In the genomic region with DNA sequence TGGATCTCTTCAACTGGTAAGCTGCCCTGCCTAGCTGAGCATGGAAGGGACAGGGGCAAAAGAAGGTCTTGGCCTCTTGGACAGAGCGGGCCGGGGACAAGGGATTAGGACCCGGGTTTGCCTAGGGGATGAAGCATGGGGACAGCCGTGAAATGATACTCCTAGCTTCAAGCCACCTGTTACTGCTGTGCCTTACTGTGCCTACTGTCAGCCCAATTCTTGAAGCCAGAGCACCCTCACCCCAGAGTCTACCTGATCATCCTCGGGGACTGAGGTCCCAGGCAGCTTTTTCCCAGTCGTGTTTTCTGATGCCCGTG, we compare ENCODE assay signal across 11 mouse cellular contexts. TPM values are rescaled to one million over a fixed set of nuclear protein-coding genes. Genes with fewer than 3 reads are reported as not detected.
DNase-seq lines count a peak whose midpoint lies in the region; ATAC-seq and TF ChIP-seq lines count a peak whose summit lies in the region.
"Had no signal": no experiment of that assay in that cellular context is flagged by ENCODE, and none has a peak within 500 bp of the region (broad histone marks: within the 10 kb centered on the region; RNA-seq: fewer than 3 reads in every experiment).

No protein-coding gene starts in this region.

- H3K36me3 ChIP-seq in heart, embryonic 13.5 days, result no peaks in the 10 kb centered on the region
- no peaks in the 10 kb centered on the region for H3K36me3 ChIP-seq in embryonic facial prominence, embryonic 10.5 days (replicated peaks)
- H3K36me3 ChIP-seq in hindbrain, embryonic 15.5 days, result no peaks in the 10 kb centered on the region
- H3K36me3 ChIP-seq in midbrain, embryonic 16.5 days (ENCODE audit: control insufficient read depth, insufficient read depth, low read length), result no peaks in the 10 kb centered on the region

- no peaks in the 10 kb centered on the region for H3K4me1 ChIP-seq in heart, embryonic 13.5 days
- peaks cover 11% of the 10 kb centered on the region; the same call in 1 of the 2 replicates for H3K4me1 ChIP-seq in embryonic facial prominence, embryonic 10.5 days
- H3K4me1 ChIP-seq in hindbrain, embryonic 15.5 days (replicated peaks), result no peaks in the 10 kb centered on the region
- H3K4me1 ChIP-seq in midbrain, embryonic 16.5 days (ENCODE audit: control insufficient read depth, insufficient read depth, low read length), result no peaks in the 10 kb centered on the region

- no peaks in the 10 kb centered on the region for H3K9me3 ChIP-seq in heart, embryonic 13.5 days
- H3K9me3 ChIP-seq in embryonic facial prominence, embryonic 10.5 days, result no peaks in the 10 kb centered on the region
- H3K9me3 ChIP-seq in hindbrain, embryonic 15.5 days, result no peaks in the 10 kb centered on the region
- no peaks in the 10 kb centered on the region for H3K9me3 ChIP-seq in midbrain, embryonic 16.5 days (replicated peaks; ENCODE audit: control insufficient read depth, low read length, poor library complexity, severe bottlenecking)

- 47% methylated on average over 7 of the region's 7 CpGs for WGBS in heart, embryonic 13.5 days
- 41% methylated on average over 7 of the region's 7 CpGs for WGBS in embryonic facial prominence, embryonic 10.5 days
- 52% methylated on average over 7 of the region's 7 CpGs for WGBS in hindbrain, embryonic 15.5 days
- 44% methylated on average over 7 of the region's 7 CpGs for WGBS in midbrain, embryonic 16.5 days

- intact Hi-C loops in left cerebral cortex, adult 2 months (cut with DNase I), result loop anchor here (5.0 kb wide), 1 partner anchor 77 kb away; no protein-coding TSS in a partner anchor

- no peak for DNase-seq in heart, adult 11 months
- DNase-seq in embryonic facial prominence, embryonic 10.5 days (ENCODE audit: low spot score), result no peak
- no peak for DNase-seq in left cerebral cortex, adult 2 months (ENCODE audit: extremely low spot score in 1 of 2, low spot score in 2 of 2)
- no peak for DNase-seq in adrenal gland, postnatal 4 days (ENCODE audit: low spot score in 2 of 2)
- DNase-seq: heart, postnatal 36 days; spleen, adult 18-20 months had no signal

- no peak overlapping the region for H3K9ac ChIP-seq in heart, embryonic 13.5 days
- H3K9ac ChIP-seq in hindbrain, embryonic 15.5 days, result peak overlapping the region; percentile 39; the same call in 1 of the 2 replicates
- H3K9ac ChIP-seq in midbrain, embryonic 16.5 days (ENCODE audit: low read depth, low read length), result peak overlapping the region; percentile 52; the same call in 1 of the 2 replicates
- H3K9ac ChIP-seq: liver, embryonic 14.5 days had no signal

- H3K27ac ChIP-seq in heart, embryonic 13.5 days (replicated peaks), result no peak overlapping the region
- no peak overlapping the region for H3K27ac ChIP-seq in embryonic facial prominence, embryonic 10.5 days (replicated peaks)
- no peak overlapping the region for H3K27ac ChIP-seq in hindbrain, embryonic 15.5 days (replicated peaks)
- no peak overlapping the region for H3K27ac ChIP-seq in midbrain, embryonic 16.5 days (ENCODE audit: low read length)
- no peak overlapping the region for H3K27ac ChIP-seq in left cerebral cortex, adult 2 months
- H3K27ac ChIP-seq: liver, embryonic 14.5 days had no signal

- H3K27me3 ChIP-seq in heart, embryonic 13.5 days (replicated peaks), result peaks cover 50% of the 10 kb centered on the region
- peaks cover 60% of the 10 kb centered on the region for H3K27me3 ChIP-seq in embryonic facial prominence, embryonic 10.5 days (replicated peaks; ENCODE audit: low read depth, poor library complexity, severe bottlenecking)
- no peaks in the 10 kb centered on the region for H3K27me3 ChIP-seq in hindbrain, embryonic 15.5 days
- H3K27me3 ChIP-seq in midbrain, embryonic 16.5 days (ENCODE audit: control insufficient read depth, insufficient read depth, low read depth, low read length), result no peaks in the 10 kb centered on the region

- TF ChIP-seq CTCF in left cerebral cortex, adult 2 months (IDR thresholded peaks at IDR 0.05), result no peak

- H3K4me3 ChIP-seq in heart, embryonic 13.5 days, result peak overlapping the region; percentile 44
- peak overlapping the region; percentile 54 for H3K4me3 ChIP-seq in embryonic facial prominence, embryonic 10.5 days
- H3K4me3 ChIP-seq in hindbrain, embryonic 15.5 days, result peak overlapping the region; percentile 47
- peak overlapping the region; percentile 48 for H3K4me3 ChIP-seq in midbrain, embryonic 16.5 days (ENCODE audit: low read depth, low read length)
- H3K4me3 ChIP-seq in left cerebral cortex, adult 2 months, result no peak overlapping the region; the same call in 1 of the 2 replicates

- peak overlapping the region; percentile 70 for H3K4me2 ChIP-seq in heart, embryonic 13.5 days
- peak overlapping the region; percentile 75 for H3K4me2 ChIP-seq in hindbrain, embryonic 15.5 days
- peak overlapping the region; percentile 69 for H3K4me2 ChIP-seq in midbrain, embryonic 16.5 days (ENCODE audit: low read length)

- ATAC-seq in heart, embryonic 13.5 days (ENCODE audit: extremely low read depth, insufficient number of reproducible peaks, low FRiP score, low TSS enrichment), result no peak
- 0 out of 2 replicates have a peak, but pooled peaks have one; percentile 27 for ATAC-seq in hindbrain, embryonic 15.5 days (ENCODE audit: low FRiP score, low read depth)
- ATAC-seq in midbrain, embryonic 16.5 days, result no peak
- no peak for ATAC-seq in granulocyte monocyte progenitor cell, adult 5-6 weeks (replicated peaks; ENCODE audit: poor library complexity, severe bottlenecking)

RNA-seq across cellular contexts. Expression of a gene that starts 0.6 kb away (rescaled TPM):
- 0.04 and 0.08 TPM in 2 replicates for polyA plus RNA-seq in heart, embryonic 13.5 days (2015; fragmentation: Nextera tagmentation; extraction: Ambion mirVana)
- polyA plus RNA-seq in embryonic facial prominence, embryonic 10.5 days (2016; fragmentation: Nextera tagmentation; extraction: Ambion mirVana), result 0.18 and 0.24 TPM in 2 replicates
- 3.5 and 4.9 TPM in 2 replicates for polyA plus RNA-seq in hindbrain, embryonic 15.5 days (2015; fragmentation: Nextera tagmentation; extraction: Ambion mirVana)
- polyA plus RNA-seq in midbrain, embryonic 16.5 days (2015; fragmentation: Nextera tagmentation; extraction: Ambion mirVana), result 5.1 and 5.8 TPM in 2 replicates
- 1 to 10 TPM; 1.1 to 1.9 TPM for total RNA-seq in left cerebral cortex, adult 2 months (2021)
- total RNA-seq in granulocyte monocyte progenitor cell, adult 5-6 weeks (2014; fragmentation: Nextera tagmentation), result not detected in 2 replicates
- total RNA-seq in granulocyte monocyte progenitor cell, adult 5-6 weeks (2017), result not detected in 2 replicates
- under 1 TPM; 0.08 to 0.20 TPM for total RNA-seq in adrenal gland, postnatal 4 days (2021)
